Mouse (Mus musculus): Measurements from ENCODE around the gene Thap8. TPM values are rescaled to one million over a fixed set of nuclear protein-coding genes. Genes with fewer than 3 reads are reported as not detected.

Gene Thap8
- polyA plus RNA-seq, 1 experiment from 2014 or later, result 0.66 TPM

DNA sequence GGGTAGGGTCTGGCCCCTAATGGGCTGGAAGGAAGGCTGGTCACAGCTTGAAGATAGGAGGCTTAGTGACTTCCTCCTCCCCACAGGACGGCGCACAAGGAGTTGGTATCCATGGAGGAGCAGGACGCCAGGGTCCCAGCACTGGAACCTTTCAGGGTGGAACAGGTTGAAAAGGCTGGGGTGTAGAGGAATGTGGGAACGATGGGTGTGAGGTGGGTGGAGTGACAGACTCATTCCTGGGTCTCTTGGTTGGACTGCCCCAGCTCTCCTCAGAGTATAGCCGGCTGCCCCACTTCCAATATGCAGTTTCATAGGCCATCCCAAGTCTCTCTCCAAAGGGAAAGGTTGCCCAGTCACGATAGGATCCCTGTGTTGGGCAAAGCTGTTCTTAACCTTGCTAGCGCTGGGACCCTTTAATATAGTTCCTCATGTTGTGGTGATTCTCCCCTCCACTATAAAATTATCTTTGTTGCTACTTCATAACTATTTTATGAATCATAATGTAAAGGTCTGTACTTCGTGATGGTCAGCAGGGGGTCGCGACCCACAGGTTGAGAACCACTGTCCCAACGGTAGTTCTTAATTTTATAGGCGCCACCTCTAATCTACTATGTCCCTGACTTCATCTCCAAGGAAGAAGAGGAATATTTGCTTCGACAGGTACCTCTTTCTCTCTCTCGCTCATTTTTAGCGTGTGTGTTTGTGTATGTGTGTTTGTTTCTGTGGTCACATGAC lies 29.7 kb downstream of the Thap8 start:
- H3K27ac ChIP-seq (replicated peaks), result peak overlapping the region; percentile 36; the same call in 1 of the 2 replicates
- peak overlapping the region; percentile 54 for H3K4me3 ChIP-seq
- H3K36me3 ChIP-seq, result peaks cover 25% of the 10 kb centered on the region
- H3K4me1 ChIP-seq, result peaks cover 23% of the 10 kb centered on the region
- H3K9ac ChIP-seq (replicated peaks), result peak overlapping the region; percentile 62
- no peaks in the 10 kb centered on the region for H3K27me3 ChIP-seq
- no peak for ATAC-seq (replicated peaks)
- peak overlapping the region; percentile 89 for H3K4me2 ChIP-seq (replicated peaks)
- 68% methylated on average over 15 of the region's 15 CpGs for WGBS
- no peaks in the 10 kb centered on the region for H3K9me3 ChIP-seq

DNA sequence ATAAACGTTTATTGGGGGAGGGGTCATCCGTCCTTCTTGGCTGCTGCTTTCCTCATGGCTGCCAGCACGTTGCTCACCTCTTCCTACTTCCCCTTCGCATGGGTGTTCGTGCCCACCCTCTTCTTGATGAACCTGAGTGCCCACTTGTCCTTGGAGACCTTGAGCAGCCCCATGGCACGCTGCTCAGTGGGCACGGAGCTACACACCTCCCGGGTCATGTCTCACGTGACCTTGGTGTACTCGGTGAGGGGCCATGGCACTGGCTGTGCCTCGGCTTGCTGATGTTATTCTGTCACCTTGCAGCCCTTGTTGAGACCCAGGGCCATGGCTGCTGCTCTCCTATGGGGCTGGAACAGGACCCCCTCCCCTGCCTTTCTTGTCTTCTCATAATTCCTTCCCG lies 30.2 kb downstream of the Thap8 start:
- no peak for ATAC-seq (replicated peaks)
- WGBS, result 89% methylated on average over 12 of the region's 12 CpGs

DNA sequence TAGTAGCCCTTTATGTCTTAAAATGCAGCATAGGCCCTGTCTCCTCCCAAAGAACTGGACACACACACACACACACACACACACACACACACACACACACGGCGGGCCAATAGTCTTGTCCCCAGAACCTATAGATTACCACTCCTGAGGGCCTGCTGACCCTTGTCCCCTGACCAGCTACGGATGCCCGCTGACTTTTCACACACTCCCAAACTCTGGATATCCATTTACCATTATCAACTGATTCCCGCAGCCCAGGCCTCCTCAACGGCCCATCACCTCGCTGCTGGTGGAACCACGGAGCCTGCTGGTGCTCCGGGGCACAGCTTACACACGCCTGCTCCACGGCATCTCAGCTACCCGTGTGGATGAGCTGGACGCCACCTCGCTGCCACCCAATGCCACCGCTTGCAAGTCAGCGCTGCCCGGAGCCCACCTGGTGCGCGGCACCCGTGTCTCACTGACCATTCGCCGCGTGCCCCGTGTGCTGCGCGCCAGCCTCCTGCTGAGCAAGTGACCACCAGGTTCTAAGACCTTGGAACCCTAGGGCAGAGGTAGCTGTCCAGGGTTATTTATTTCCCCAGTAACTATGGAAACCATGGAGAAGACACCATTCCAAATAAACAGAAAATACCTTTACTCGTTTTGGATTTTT lies 33.9 kb downstream of the Thap8 start:
- peaks cover 17% of the 10 kb centered on the region for H3K4me1 ChIP-seq
- no peak overlapping the region for H3K4me3 ChIP-seq
- H3K4me2 ChIP-seq (replicated peaks), result no peak overlapping the region
- no peak for ATAC-seq (replicated peaks)
- no peak overlapping the region for H3K27ac ChIP-seq (replicated peaks)
- H3K9me3 ChIP-seq, result no peaks in the 10 kb centered on the region
- H3K9ac ChIP-seq (replicated peaks), result no peak overlapping the region
- H3K36me3 ChIP-seq, result 0 out of 2 replicates have a peak, but pooled peaks cover 3% of the 10 kb centered on the region
- H3K27me3 ChIP-seq, result no peaks in the 10 kb centered on the region
- WGBS, result 49% methylated on average over 27 of the region's 27 CpGs

More for the DNA sequence above, 30.2 kb downstream of the Thap8 start:
- Histone ChIP-seq H3K36me3 (peaks cover 23% of the 10 kb centered on the region), H3K9me3 (no peaks in the 10 kb centered on the region), H3K4me2 (replicated peaks) (no peak overlapping the region), H3K27me3 (no peaks in the 10 kb centered on the region), H3K27ac (replicated peaks) (no peak overlapping the region), H3K9ac (replicated peaks) (no peak overlapping the region), H3K4me1 (peaks cover 23% of the 10 kb centered on the region), H3K4me3 (no peak overlapping the region)

DNA sequence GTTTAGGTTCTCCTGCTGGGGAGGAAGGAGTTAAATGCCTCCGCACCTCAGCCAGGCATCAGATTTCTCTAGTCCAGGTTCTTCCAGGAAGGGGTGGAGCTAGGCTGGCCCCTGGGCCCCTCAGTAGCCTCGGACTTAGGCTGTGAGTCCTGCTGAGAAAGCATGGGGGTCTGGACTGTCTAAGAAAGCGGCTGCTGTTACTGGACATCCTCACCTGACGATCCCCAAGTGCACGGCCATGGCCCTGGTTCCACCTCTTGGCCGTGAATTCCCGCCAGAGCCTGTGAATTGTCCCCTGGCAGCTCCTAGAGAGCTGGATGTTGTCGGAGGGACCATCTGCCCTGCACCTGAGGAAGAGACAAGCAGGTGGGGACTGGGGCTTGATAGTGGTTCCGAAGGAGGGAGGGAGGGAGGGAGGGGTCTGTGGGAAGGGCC lies 34.8 kb downstream of the Thap8 start, which contains the start of gene Syne4:
Gene Syne4 (plus strand): TSS at position 87 of the 435 bp plus-strand sequence.
- Histone ChIP-seq H3K27ac (replicated peaks) (no peak within 1 kb of the TSS), H3K9me3 (no peaks in the 10 kb centered on the region), H3K9ac (replicated peaks) (no peak within 1 kb of the TSS), H3K36me3 (0 out of 2 replicates have a peak, but pooled peaks cover 3% of the 10 kb centered on the region), H3K4me3 (no peak within 1 kb of the TSS), H3K4me2 (replicated peaks) (no peak within 1 kb of the TSS), H3K4me1 (peaks cover 8% of the 10 kb centered on the region), H3K27me3 (no peaks in the 10 kb centered on the region)
- ATAC-seq (replicated peaks), result no peak
- WGBS, result under 1% methylated on average over 9 of the region's 9 CpGs

DNA sequence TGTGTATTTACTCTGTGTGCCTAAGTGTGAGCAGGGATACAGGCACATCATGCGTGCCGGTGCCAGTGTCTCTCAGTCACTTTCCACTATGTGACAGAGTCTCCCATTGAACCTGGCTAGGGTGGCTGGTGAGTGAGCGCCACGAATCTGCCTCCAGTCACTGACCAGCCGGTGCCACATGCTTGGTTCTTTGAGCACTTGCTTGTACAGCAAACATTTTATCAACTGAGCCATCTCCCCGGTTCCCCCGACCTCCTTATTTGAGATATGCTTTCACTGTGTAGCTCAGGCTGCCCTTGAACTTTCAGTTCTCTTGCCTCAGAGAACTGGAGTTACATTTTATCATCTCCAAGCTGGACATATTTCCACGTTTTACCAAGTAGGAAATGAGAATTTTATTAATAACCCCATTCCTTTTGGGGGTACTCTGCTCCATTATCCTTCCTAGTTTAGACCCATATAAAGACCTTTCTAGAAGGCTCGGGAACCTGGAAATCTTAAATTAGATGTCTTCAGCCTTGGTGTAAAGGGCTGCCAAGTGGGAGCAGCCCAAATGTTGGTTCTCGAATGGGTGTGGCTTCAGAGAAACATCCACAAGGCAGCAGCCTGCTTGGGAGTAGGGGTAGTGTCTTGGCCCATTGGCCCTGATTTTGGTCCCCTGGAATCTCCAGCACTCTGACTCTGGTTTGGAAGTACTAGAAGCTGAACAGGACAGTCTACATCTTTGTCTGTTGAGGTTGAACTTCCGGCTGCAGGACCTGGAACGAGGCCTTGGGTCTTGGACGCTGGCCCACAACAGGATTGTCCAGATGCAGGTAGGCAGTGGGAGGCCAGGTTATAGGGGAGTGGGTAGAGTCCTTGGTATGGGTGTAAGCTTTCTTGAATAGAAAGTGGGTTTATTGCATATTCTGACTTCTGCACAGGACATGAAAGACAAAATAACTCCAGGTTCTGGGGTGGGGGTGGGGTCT lies 36.0 kb downstream of the Thap8 start:
- WGBS, result 80% methylated on average over 13 of the region's 13 CpGs
- no peak overlapping the region for H3K27ac ChIP-seq (replicated peaks)
- H3K4me3 ChIP-seq, result no peak overlapping the region
- H3K27me3 ChIP-seq, result no peaks in the 10 kb centered on the region
- H3K9ac ChIP-seq (replicated peaks), result no peak overlapping the region
- 0 out of 2 replicates have a peak, but pooled peaks cover 3% of the 10 kb centered on the region for H3K36me3 ChIP-seq
- peaks cover 3% of the 10 kb centered on the region for H3K4me1 ChIP-seq
- no peak for ATAC-seq (replicated peaks)
- no peaks in the 10 kb centered on the region for H3K9me3 ChIP-seq
- no peak overlapping the region for H3K4me2 ChIP-seq (replicated peaks)

DNA sequence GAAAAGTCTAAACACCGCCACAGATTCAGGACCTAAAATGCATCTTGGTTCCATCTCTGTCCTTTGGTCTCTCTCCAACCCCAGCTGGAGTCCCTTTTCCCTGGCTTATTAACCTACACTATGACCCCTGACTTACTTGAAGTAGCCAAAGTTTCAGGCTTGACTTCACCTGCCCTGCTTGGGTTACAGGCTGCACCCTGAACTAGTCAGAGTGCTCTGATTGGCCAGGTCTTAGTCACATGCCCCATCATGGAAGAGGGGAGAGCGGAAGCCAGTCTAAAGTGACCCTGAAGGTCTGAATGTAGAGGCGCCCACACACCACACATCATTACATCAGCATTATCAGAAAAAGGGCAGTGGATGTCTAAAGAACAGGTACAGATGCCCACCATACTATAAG lies 38.2 kb downstream of the Thap8 start:
- no peak overlapping the region for H3K9ac ChIP-seq (replicated peaks)
- H3K36me3 ChIP-seq, result no peaks in the 10 kb centered on the region
- no peak for ATAC-seq (replicated peaks)
- H3K9me3 ChIP-seq, result no peaks in the 10 kb centered on the region
- WGBS, result 84% methylated on average over 3 of the region's 3 CpGs
- no peaks in the 10 kb centered on the region for H3K27me3 ChIP-seq
- peaks cover 19% of the 10 kb centered on the region for H3K4me1 ChIP-seq
- no peak overlapping the region for H3K4me2 ChIP-seq (replicated peaks)
- no peak overlapping the region for H3K4me3 ChIP-seq
- no peak overlapping the region for H3K27ac ChIP-seq (replicated peaks)

DNA sequence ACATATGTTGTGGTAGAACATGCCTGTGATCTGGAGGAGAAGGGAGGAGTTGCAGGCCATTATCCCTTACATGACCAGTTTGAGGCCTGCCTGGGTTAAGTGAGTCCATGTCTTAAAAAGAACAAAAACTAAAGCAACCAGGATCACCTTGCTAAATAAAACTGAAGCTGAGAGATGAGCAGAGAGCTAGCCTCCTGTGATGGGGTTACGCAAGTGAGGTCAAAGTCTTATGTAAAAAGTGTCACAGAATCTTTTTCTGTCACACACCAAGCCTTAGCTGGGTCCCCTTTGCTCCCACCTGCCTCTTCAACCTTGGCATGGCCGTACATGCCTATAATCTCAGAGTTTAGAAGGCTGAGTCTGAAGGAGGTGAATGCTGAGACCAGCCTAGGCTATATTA lies 41.1 kb downstream of the Thap8 start:
- H3K27me3 ChIP-seq, result no peaks in the 10 kb centered on the region
- peak overlapping the region; percentile 100 for H3K4me3 ChIP-seq
- no peaks in the 10 kb centered on the region for H3K36me3 ChIP-seq
- H3K4me1 ChIP-seq, result peaks cover 19% of the 10 kb centered on the region
- H3K9me3 ChIP-seq, result no peaks in the 10 kb centered on the region
- no peak for ATAC-seq (replicated peaks)
- peak overlapping the region; percentile 75 for H3K4me2 ChIP-seq (replicated peaks)
- WGBS, result 78% methylated on average over 2 of the region's 2 CpGs
- H3K9ac ChIP-seq (replicated peaks), result no peak overlapping the region; the same call in 1 of the 2 replicates
- H3K27ac ChIP-seq (replicated peaks), result no peak overlapping the region

DNA sequence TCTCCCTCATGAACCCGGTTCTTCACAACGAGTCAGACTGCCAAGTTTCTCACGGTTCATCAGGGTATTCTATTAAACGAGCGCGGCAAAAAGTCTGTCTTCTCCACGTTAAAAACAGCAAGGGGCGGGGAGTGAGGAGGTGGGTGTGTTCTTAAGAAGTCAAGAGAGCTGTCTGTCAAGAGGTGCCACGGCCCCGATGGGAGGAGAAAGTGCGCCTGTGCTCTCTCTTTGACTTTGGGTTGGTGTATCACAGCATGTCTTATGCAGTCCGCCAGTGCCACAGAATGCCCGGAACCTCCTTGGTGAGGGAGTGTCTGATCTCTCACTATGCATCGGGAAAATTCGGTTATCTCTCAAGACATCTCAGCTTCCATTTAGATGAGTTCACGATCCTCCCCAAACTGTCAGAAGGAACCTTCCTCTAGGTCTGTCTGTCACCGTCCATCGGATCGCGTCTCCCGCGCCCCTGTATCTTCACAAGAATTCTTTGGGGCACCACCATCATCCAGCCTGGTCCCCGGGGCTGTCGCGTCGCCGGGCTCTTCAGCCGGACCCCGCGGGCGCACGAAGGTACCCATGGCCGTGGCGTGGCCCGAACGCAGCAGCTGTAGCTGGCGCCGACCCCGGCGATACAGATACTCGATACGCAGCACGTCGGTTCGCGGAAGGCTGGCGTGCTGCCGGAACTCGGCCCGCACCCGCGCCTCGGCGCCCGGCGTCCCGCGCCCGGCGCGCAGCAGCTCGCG lies 41.8 kb downstream of the Thap8 start, which contains the start of gene E130208F15Rik:
Gene E130208F15Rik (plus strand): TSS at position 202 of the 746 bp plus-strand sequence.
- Histone ChIP-seq H3K27ac (replicated peaks) (peak within 1 kb of the TSS; percentile 90), H3K27me3 (no peaks in the 10 kb centered on the region), H3K9ac (replicated peaks) (peak within 1 kb of the TSS; percentile 97), H3K4me2 (replicated peaks) (peak within 1 kb of the TSS; percentile 75), H3K36me3 (no peaks in the 10 kb centered on the region), H3K9me3 (no peaks in the 10 kb centered on the region), H3K4me1 (peaks cover 19% of the 10 kb centered on the region), H3K4me3 (peak within 1 kb of the TSS; percentile 100)
- peak; percentile 68 for ATAC-seq (replicated peaks)
- under 1% methylated on average over 63 of the region's 63 CpGs for WGBS

DNA sequence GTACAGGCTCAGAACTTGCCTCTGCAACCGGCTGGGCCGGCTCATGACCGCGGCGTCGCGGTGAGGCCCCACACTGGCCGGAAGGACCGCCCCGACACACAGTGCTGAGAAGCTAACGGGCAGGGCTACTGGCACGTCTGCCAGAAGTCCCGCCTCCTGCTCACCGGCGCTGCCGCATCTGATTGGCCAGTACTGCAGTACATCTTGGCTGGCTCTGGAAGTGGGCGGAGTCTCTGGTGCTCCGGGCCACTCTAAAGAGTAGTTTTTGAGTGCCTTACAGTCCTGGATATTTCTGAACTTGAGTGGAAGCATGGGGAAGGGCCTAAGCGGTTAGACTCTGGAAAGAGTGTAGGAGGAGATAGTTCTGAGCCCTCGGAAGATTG lies 42.4 kb downstream of the Thap8 start:
- Histone ChIP-seq H3K27ac (replicated peaks) (peak overlapping the region; percentile 90), H3K9me3 (no peaks in the 10 kb centered on the region), H3K4me3 (peak overlapping the region; percentile 100), H3K36me3 (no peaks in the 10 kb centered on the region), H3K4me2 (replicated peaks) (peak overlapping the region; percentile 75), H3K4me1 (peaks cover 19% of the 10 kb centered on the region), H3K27me3 (no peaks in the 10 kb centered on the region), H3K9ac (replicated peaks) (peak overlapping the region; percentile 97)
- ATAC-seq (replicated peaks), result peak; percentile 99
- 1% methylated on average over 20 of the region's 20 CpGs for WGBS

DNA sequence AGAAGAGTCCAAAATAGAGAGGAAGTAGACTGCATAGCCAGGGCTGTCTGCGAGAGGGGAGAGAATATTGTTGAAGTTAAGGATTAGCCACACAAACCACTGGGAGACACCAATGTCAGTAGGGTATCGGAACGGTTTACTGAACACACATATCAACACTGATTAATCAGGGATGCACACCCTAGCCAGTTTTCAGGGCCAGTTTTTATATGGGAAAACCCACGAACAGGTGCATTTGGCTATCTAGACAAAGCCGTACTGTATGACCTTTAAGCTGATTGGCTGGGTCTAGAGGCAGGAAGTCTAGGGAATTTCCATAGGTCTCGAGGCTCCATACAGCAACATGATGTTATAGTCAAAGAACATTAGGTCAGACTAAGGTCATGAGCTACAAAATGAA lies 43.0 kb downstream of the Thap8 start:
- H3K4me3 ChIP-seq, result peak overlapping the region; percentile 100
- peaks cover 19% of the 10 kb centered on the region for H3K4me1 ChIP-seq
- H3K9ac ChIP-seq (replicated peaks), result peak overlapping the region; percentile 43; the same call in 1 of the 2 replicates
- peak overlapping the region; percentile 75 for H3K4me2 ChIP-seq (replicated peaks)
- no peak overlapping the region for H3K27ac ChIP-seq (replicated peaks)
- WGBS, result 31% methylated on average over 6 of the region's 6 CpGs
- H3K27me3 ChIP-seq, result no peaks in the 10 kb centered on the region
- peak; percentile 0; the same call in 1 of the 2 replicates for ATAC-seq (replicated peaks)
- no peaks in the 10 kb centered on the region for H3K36me3 ChIP-seq
- H3K9me3 ChIP-seq, result no peaks in the 10 kb centered on the region

DNA sequence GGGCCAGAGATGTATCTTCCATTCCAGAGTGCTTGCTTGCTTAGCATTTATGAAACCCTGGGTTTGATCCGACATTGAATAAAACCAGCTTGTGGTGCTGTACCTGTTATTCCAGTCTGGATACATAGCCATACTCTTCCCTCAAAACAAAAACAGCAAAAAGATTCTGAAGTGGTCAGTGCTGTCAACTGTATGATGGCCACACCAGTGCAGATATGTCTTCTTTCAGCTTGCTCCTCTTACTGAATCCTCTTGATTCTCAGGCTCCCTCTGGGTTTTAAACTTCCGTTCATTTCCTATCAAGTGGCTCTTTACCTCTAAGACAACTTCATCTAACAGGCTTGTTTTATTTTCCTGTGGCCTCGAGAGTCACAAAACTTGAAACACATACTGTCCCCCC lies 43.9 kb downstream of the Thap8 start, which contains the start of gene Sdhaf1:
Gene Sdhaf1 (minus strand): TSS at position 101 of the 400 bp plus-strand sequence.
- Histone ChIP-seq H3K27ac (replicated peaks) (no peak within 1 kb of the TSS), H3K4me1 (peaks cover 19% of the 10 kb centered on the region), H3K36me3 (no peaks in the 10 kb centered on the region), H3K27me3 (no peaks in the 10 kb centered on the region), H3K9ac (replicated peaks) (peak within 1 kb of the TSS; percentile 43; the same call in 1 of the 2 replicates), H3K9me3 (no peaks in the 10 kb centered on the region), H3K4me3 (peak within 1 kb of the TSS; percentile 100), H3K4me2 (replicated peaks) (peak within 1 kb of the TSS; percentile 75)
- no peak for ATAC-seq (replicated peaks)
- 80% methylated on average over 3 of the region's 3 CpGs for WGBS
